Mouse (Mus musculus) stomach, embryonic 15.5 days (tissue): ENCODE results near the gene Psmb8. TPM values are rescaled to one million over a fixed set of nuclear protein-coding genes. Genes with fewer than 3 reads are reported as not detected.

ENCODE experiments used
- ATAC-seq: fragments of 200-750 bp; cut with Nextera tagmentation; 2 replicates; pipeline ENCODE4 v1.8.0; 2017; ENCODE audit warnings: low read depth, moderate number of reproducible peaks, moderate TSS enrichment; ENCODE audit not compliant: insufficient read depth, low FRiP score
- H3K27ac ChIP-seq: fragments of 300-500 bp; sonication (generic); 2 replicates; pipeline ENCODE4 v1.5.1; 2015; ENCODE audit warnings: mild to moderate bottlenecking, inconsistent platforms
- H3K27me3 ChIP-seq: fragments of 300-500 bp; sonication (generic); replicated peaks from 2 replicates; pipeline ENCODE4 v1.6.1; 2015; ENCODE audit warnings: inconsistent platforms
- H3K36me3 ChIP-seq: fragments of 300-500 bp; sonication (generic); 2 replicates; pipeline ENCODE4 v1.6.1; 2015; ENCODE audit warnings: inconsistent platforms
- H3K4me1 ChIP-seq: fragments of 300-500 bp; sonication (generic); 2 replicates; pipeline ENCODE4 v1.6.1; 2015; ENCODE audit warnings: inconsistent platforms
- H3K4me2 ChIP-seq: fragments of 300-500 bp; sonication (generic); 2 replicates; pipeline ENCODE4 v1.6.1; 2015; ENCODE audit warnings: mild to moderate bottlenecking, inconsistent platforms
- H3K4me3 ChIP-seq: fragments of 300-500 bp; sonication (generic); replicated peaks from 2 replicates; pipeline ENCODE4 v1.5.1; 2015; ENCODE audit warnings: inconsistent platforms
- H3K9ac ChIP-seq: fragments of 300-500 bp; sonication (generic); 2 replicates; pipeline ENCODE4 v1.6.1; 2015; ENCODE audit warnings: inconsistent platforms
- H3K9me3 ChIP-seq: fragments of 300-500 bp; sonication (generic); 2 replicates; pipeline ENCODE4 v1.6.1; 2016; ENCODE audit warnings: inconsistent platforms
- WGBS: fragments of 180-500 bp; shearing (Covaris S2); methylation state at CpG from one replicate; pipeline ENCODE4 v1.1.7; 2015; 5-methylcytosine and 5-hydroxymethylcytosine counted together
- polyA plus RNA-seq: library from polyadenylated mRNA; unstranded; fragments of >200 nt; fragmentation: Nextera tagmentation; extraction: Ambion mirVana; gene quantifications from 2 replicates; pipeline ENCODE4 v1.2.1, GENCODE M21; 2015

Psmb8 gene
- polyA plus RNA-seq, 1 experiment from 2014 or later: 14.6 TPM

GRCm38 (mm10) chr17:34179019-34179418, 18.5 kb upstream of the Psmb8 start:
- Histone ChIP-seq H3K36me3 (no peaks in the 10 kb centered on the region), H3K4me1 (no peaks in the 10 kb centered on the region), H3K4me2 (no peak overlapping the region), H3K9me3 (no peaks in the 10 kb centered on the region), H3K4me3 (no peak overlapping the region), H3K27ac (no peak overlapping the region), H3K27me3 (no peaks in the 10 kb centered on the region), H3K9ac (no peak overlapping the region)
- ATAC-seq: no peak
- WGBS: 53% methylated on average over 6 of the region's 6 CpGs

- no peak overlapping the region for H3K9ac ChIP-seq
- no peaks in the 10 kb centered on the region for H3K4me1 ChIP-seq
- H3K27me3 ChIP-seq: no peaks in the 10 kb centered on the region
- no peaks in the 10 kb centered on the region for H3K36me3 ChIP-seq
- no peak for ATAC-seq
- H3K4me3 ChIP-seq: no peak overlapping the region
- H3K9me3 ChIP-seq: no peaks in the 10 kb centered on the region
- H3K4me2 ChIP-seq: no peak overlapping the region
- no peak overlapping the region for H3K27ac ChIP-seq
- 58% methylated on average over 13 of the region's 13 CpGs for WGBS
Measured at GRCm38 (mm10) chr17:34179913-34180859, 17.3 kb upstream of the Psmb8 start.

DNA sequence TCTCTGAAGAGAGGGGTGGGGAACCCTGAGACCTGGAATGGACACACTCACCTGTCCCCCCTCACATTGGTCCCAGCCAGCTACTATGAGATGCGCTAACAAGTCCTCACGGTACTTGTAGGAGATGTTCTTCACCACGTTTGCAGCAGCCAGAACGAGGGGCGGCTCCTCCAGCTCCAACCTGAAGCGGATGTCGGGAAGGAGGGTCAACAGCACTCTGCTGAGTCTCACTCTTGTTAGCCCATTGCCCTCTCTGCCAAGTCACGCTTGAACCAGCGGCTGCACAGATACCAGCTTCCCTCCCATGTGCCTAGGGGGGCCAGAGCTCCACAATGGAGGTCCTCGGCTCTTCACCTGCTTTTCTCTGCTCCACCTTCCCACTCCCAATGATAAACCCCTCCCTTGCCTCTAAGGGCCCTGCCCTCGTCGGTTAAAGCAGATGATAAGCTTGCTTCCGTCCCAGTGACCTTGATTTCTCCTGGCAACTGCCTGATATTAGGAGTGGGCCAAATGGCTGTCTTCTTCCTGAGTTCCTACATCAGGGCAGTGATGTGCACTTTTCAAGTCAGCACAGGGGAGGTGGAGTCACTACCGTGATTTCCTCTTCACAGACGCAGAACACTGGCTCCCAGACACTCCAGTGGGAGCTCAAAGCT, 13.8 kb upstream of the Psmb8 start:
- peaks cover 13% of the 10 kb centered on the region for H3K27me3 ChIP-seq
- H3K4me2 ChIP-seq: no peak overlapping the region
- H3K27ac ChIP-seq: no peak overlapping the region
- 66% methylated on average over 15 of the region's 15 CpGs for WGBS
- no peak for ATAC-seq
- H3K4me1 ChIP-seq: peaks cover 16% of the 10 kb centered on the region
- no peak overlapping the region for H3K9ac ChIP-seq
- no peaks in the 10 kb centered on the region for H3K9me3 ChIP-seq
- no peak overlapping the region for H3K4me3 ChIP-seq
- H3K36me3 ChIP-seq: no peaks in the 10 kb centered on the region

GRCm38 (mm10) chr17:34185526-34185925, 12.0 kb upstream of the Psmb8 start:
- peaks cover 17% of the 10 kb centered on the region for H3K27me3 ChIP-seq
- WGBS: 86% methylated on average over 9 of the region's 9 CpGs
- H3K4me2 ChIP-seq: no peak overlapping the region
- no peak overlapping the region for H3K4me3 ChIP-seq
- ATAC-seq: no peak
- H3K9me3 ChIP-seq: no peaks in the 10 kb centered on the region
- H3K9ac ChIP-seq: no peak overlapping the region
- H3K36me3 ChIP-seq: no peaks in the 10 kb centered on the region
- peaks cover 16% of the 10 kb centered on the region for H3K4me1 ChIP-seq
- no peak overlapping the region for H3K27ac ChIP-seq

DNA sequence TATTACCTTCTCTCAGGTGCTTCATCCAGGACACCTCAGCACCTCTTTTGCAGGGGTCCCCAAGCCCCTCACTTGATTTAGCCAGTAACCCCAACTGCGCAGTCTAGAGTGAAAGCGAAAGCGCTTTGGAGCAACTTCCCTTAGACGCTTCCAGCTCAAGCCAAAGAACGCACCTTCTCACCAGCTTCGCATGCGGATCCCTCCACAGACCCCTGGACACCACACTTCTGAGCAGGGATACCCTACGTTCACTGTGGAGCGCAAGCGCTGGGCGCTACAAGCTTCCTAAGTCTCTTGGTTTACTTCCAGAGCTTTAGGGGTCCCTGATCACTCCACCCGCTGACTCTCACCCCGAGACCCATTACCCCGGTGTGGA, 10.6 kb upstream of the Psmb8 start:
- Histone ChIP-seq H3K4me3 (peak overlapping the region; percentile 54), H3K9ac (no peak overlapping the region; the same call in 1 of the 2 replicates), H3K4me2 (peak overlapping the region; percentile 98), H3K27me3 (peaks cover 17% of the 10 kb centered on the region), H3K36me3 (no peaks in the 10 kb centered on the region), H3K4me1 (peaks cover 16% of the 10 kb centered on the region), H3K9me3 (no peaks in the 10 kb centered on the region), H3K27ac (no peak overlapping the region)
- 2% methylated on average over 14 of the region's 14 CpGs for WGBS
- ATAC-seq: peak; percentile 41

GRCm38 (mm10) chr17:34187261-34187916, 10.1 kb upstream of the Psmb8 start, which contains the start of the genes Tap1 and Psmb9:
Tap1 (plus strand) TSS chr17:34187553.
Psmb9 (minus strand) TSS chr17:34187764.
- peak; percentile 95 for ATAC-seq

GRCm38 (mm10) chr17:34188010-34188409, 9.5 kb upstream of the Psmb8 start:
- H3K27ac ChIP-seq: peak overlapping the region; percentile 87
- 4% methylated on average over 20 of the region's 20 CpGs for WGBS
- no peaks in the 10 kb centered on the region for H3K36me3 ChIP-seq

More at GRCm38 (mm10) chr17:34187261-34187916, 10.1 kb upstream of the Psmb8 start, which contains the start of the genes Tap1 and Psmb9:
- H3K27me3 ChIP-seq: peaks cover 17% of the 10 kb centered on the region
- under 1% methylated on average over 46 of the region's 46 CpGs for WGBS
- peak within 1 kb of the TSS; percentile 98 for H3K4me2 ChIP-seq
- H3K36me3 ChIP-seq: no peaks in the 10 kb centered on the region
- peak within 1 kb of the TSS; percentile 54 for H3K4me3 ChIP-seq
- no peaks in the 10 kb centered on the region for H3K9me3 ChIP-seq
- H3K27ac ChIP-seq: peak within 1 kb of the TSS; percentile 87
- H3K9ac ChIP-seq: peak within 1 kb of the TSS; percentile 56
- H3K4me1 ChIP-seq: peaks cover 16% of the 10 kb centered on the region

DNA sequence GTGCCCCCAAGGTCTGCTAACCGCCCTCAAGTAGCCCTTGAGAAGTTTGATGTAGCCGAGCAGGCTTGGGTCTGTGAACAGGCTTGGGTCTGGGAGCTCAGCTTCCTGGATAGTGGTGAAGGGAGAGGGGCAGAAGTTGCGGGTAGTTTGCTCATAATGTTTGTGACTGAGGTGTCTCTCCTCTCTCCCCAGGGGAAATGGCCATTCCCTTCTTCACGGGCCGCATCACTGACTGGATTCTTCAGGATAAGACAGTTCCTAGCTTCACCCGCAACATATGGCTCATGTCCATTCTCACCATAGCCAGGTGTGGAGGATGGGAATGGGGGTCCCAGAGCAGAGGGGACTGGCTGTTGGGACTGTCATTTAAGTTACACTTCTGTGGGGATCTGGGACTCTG, 8.5 kb upstream of the Psmb8 start:
- Histone ChIP-seq H3K9ac (no peak overlapping the region), H3K36me3 (no peaks in the 10 kb centered on the region), H3K27ac (no peak overlapping the region), H3K4me1 (peaks cover 16% of the 10 kb centered on the region), H3K4me3 (no peak overlapping the region), H3K27me3 (peaks cover 29% of the 10 kb centered on the region), H3K4me2 (no peak overlapping the region), H3K9me3 (no peaks in the 10 kb centered on the region)
- no peak for ATAC-seq
- WGBS: 75% methylated on average over 6 of the region's 6 CpGs

More at GRCm38 (mm10) chr17:34188010-34188409, 9.5 kb upstream of the Psmb8 start:
- Histone ChIP-seq H3K9ac (peak overlapping the region; percentile 56), H3K27me3 (peaks cover 22% of the 10 kb centered on the region), H3K4me2 (peak overlapping the region; percentile 98), H3K4me1 (peaks cover 16% of the 10 kb centered on the region), H3K9me3 (no peaks in the 10 kb centered on the region), H3K4me3 (peak overlapping the region; percentile 54)
- ATAC-seq: peak; percentile 2; the same call in 1 of the 2 replicates

DNA sequence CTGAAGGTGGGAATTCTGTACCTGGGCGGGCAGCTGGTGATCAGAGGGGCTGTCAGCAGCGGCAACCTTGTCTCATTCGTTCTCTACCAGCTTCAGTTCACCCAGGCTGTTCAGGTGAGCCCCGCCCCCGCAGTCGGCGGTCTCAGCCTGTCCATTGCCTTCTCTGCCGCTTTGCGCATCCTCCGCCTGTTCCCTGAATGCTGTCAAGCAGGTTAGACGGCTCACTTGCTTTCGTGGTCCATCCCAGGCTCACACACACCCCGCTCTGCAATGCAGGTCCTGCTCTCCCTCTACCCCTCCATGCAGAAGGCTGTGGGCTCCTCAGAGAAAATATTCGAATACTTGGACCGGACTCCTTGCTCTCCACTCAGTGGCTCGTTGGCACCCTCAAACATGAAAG, 4.7 kb upstream of the Psmb8 start:
- no peak for ATAC-seq
- H3K27me3 ChIP-seq: peaks cover 42% of the 10 kb centered on the region
- no peak overlapping the region for H3K4me3 ChIP-seq
- no peak overlapping the region for H3K9ac ChIP-seq
- H3K36me3 ChIP-seq: no peaks in the 10 kb centered on the region
- H3K27ac ChIP-seq: no peak overlapping the region
- no peak overlapping the region for H3K4me2 ChIP-seq
- H3K4me1 ChIP-seq: peaks cover 9% of the 10 kb centered on the region
- no peaks in the 10 kb centered on the region for H3K9me3 ChIP-seq
- WGBS: 20% methylated on average over 16 of the region's 16 CpGs

DNA sequence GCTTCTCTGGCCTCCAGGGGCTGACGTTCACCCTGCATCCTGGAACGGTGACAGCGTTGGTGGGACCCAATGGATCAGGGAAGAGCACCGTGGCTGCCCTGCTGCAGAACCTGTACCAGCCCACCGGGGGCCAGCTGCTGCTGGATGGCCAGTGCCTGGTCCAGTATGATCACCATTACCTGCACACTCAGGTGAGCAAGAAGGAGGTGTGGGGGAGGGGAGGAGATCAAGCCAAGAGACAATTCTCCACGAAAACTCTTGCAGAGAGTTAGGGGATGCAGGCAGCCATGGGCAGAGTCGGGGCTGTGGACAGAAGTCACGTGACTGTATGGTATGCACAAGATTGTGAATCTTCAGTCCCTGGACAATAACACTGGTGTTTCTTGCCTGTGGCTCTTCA, 4.1 kb upstream of the Psmb8 start:
- Histone ChIP-seq H3K4me2 (no peak overlapping the region), H3K36me3 (no peaks in the 10 kb centered on the region), H3K4me3 (no peak overlapping the region), H3K27ac (no peak overlapping the region), H3K4me1 (peaks cover 10% of the 10 kb centered on the region), H3K9me3 (no peaks in the 10 kb centered on the region), H3K9ac (no peak overlapping the region), H3K27me3 (peaks cover 46% of the 10 kb centered on the region)
- WGBS: 53% methylated on average over 8 of the region's 8 CpGs
- no peak for ATAC-seq

GRCm38 (mm10) chr17:34194723-34195122, 2.8 kb upstream of the Psmb8 start:
- Histone ChIP-seq H3K9ac (no peak overlapping the region), H3K4me1 (peaks cover 10% of the 10 kb centered on the region), H3K4me2 (no peak overlapping the region), H3K4me3 (no peak overlapping the region), H3K36me3 (no peaks in the 10 kb centered on the region), H3K27me3 (peaks cover 46% of the 10 kb centered on the region), H3K9me3 (no peaks in the 10 kb centered on the region), H3K27ac (no peak overlapping the region)
- WGBS: 83% methylated on average over 4 of the region's 4 CpGs
- ATAC-seq: no peak
